Comparison of ENCODE assay signal across 8 mouse cellular contexts in the genomic region with DNA sequence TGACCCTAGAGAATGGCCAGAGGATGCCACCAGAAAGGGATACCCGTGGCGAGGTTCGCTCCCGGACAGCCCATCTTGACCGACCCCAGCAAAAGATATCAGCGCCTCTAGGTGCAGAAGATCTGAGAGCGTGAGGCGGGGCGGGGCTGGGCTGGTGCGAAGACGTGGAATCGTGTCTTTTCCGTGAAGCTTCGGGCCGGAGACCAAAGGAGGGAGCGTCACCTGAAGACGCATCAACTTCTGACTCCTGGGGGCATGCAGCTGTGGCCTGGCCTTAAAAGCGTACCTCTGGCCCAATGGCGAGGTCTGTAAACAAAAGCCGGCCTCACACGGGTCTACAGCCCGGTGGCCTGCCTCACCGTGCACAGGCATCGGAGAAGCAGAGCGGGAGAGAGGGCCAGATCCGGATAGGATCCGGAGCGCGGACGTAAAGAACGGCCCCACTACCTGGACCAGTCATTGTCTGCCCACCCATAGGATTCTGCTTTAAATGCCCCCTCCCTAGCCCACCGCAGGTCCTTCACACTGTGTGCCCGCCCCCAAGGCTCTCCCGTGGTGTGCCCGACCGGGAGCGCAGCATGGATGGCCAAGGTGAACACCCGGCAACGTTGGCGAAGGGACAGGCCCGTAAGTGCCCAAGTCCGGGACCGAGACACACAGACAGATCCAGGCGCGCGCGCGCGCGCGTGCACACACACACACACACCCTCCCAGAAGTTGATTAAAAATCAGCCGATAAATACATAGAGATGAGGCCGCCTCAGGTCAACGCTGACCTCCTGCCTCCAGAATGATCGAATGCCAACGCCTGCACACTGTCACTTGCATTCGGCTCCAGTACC. TPM values are rescaled to one million over a fixed set of nuclear protein-coding genes. Genes with fewer than 3 reads are reported as not detected.
DNase-seq lines count a peak whose midpoint lies in the region; ATAC-seq and TF ChIP-seq lines count a peak whose summit lies in the region.

No protein-coding gene starts in this region.

- 0 out of 2 replicates have a peak, but pooled peaks have one; percentile 16 for ATAC-seq in heart, embryonic 12.5 days (ENCODE audit: insufficient number of reproducible peaks, low FRiP score)
- no peak for ATAC-seq in kidney, postnatal 0 days (replicated peaks; ENCODE audit: low FRiP score, low read depth)
- peak; percentile 1 for ATAC-seq in liver, embryonic 11.5 days (replicated peaks; ENCODE audit: low FRiP score)

- H3K27ac ChIP-seq in cortical plate, adult 2 months (ENCODE audit: insufficient read depth, low read length), result no peak overlapping the region
- peak overlapping the region; percentile 70 for H3K27ac ChIP-seq in heart, embryonic 12.5 days (ENCODE audit: poor library complexity, severe bottlenecking)
- H3K27ac ChIP-seq in kidney, postnatal 0 days, result peak overlapping the region; percentile 56
- peak overlapping the region; percentile 72 for H3K27ac ChIP-seq in liver, embryonic 11.5 days (ENCODE audit: low read depth, low read length)

- peak overlapping the region; percentile 75 for H3K9ac ChIP-seq in heart, embryonic 12.5 days
- peak overlapping the region; percentile 61 for H3K9ac ChIP-seq in kidney, postnatal 0 days (ENCODE audit: low read depth, low read length)
- peak overlapping the region; percentile 79 for H3K9ac ChIP-seq in liver, embryonic 11.5 days (ENCODE audit: low read depth, low read length)

- WGBS in heart, embryonic 12.5 days, result under 1% methylated on average over 57 of the region's 57 CpGs
- under 1% methylated on average over 57 of the region's 57 CpGs for WGBS in kidney, postnatal 0 days
- under 1% methylated on average over 57 of the region's 57 CpGs for WGBS in liver, embryonic 11.5 days

- H3K27me3 ChIP-seq in heart, embryonic 12.5 days (replicated peaks), result no peaks in the 10 kb centered on the region
- no peaks in the 10 kb centered on the region for H3K27me3 ChIP-seq in kidney, postnatal 0 days (ENCODE audit: insufficient read depth, low read length)
- H3K27me3 ChIP-seq in liver, embryonic 11.5 days (replicated peaks; ENCODE audit: control insufficient read depth, insufficient read depth, low read length), result no peaks in the 10 kb centered on the region

- peak overlapping the region; percentile 94 for H3K4me3 ChIP-seq in cortical plate, adult 2 months (ENCODE audit: insufficient read depth, low read length)
- peak overlapping the region; percentile 66 for H3K4me3 ChIP-seq in heart, embryonic 12.5 days
- peak overlapping the region; percentile 55 for H3K4me3 ChIP-seq in kidney, postnatal 0 days (replicated peaks; ENCODE audit: low read depth, low read length)
- peak overlapping the region; percentile 76 for H3K4me3 ChIP-seq in liver, embryonic 11.5 days (ENCODE audit: low read depth, low read length)

- H3K4me1 ChIP-seq in cortical plate, adult 2 months (ENCODE audit: control insufficient read depth, insufficient read depth, low read length), result peaks cover 4% of the 10 kb centered on the region
- peaks cover 32% of the 10 kb centered on the region for H3K4me1 ChIP-seq in heart, embryonic 12.5 days (replicated peaks)
- peaks cover 17% of the 10 kb centered on the region; the same call in 1 of the 2 replicates for H3K4me1 ChIP-seq in kidney, postnatal 0 days (replicated peaks; ENCODE audit: insufficient read depth, low read length)
- H3K4me1 ChIP-seq in liver, embryonic 11.5 days (replicated peaks; ENCODE audit: control insufficient read depth, insufficient read depth, low read length), result peaks cover 13% of the 10 kb centered on the region

- H3K36me3 ChIP-seq in heart, embryonic 12.5 days, result no peaks in the 10 kb centered on the region
- H3K36me3 ChIP-seq in kidney, postnatal 0 days (ENCODE audit: insufficient read depth, low read length), result no peaks in the 10 kb centered on the region
- H3K36me3 ChIP-seq in liver, embryonic 11.5 days (ENCODE audit: control insufficient read depth, insufficient read depth, low read length), result no peaks in the 10 kb centered on the region

- no peak for TF ChIP-seq CTCF in cortical plate, adult 2 months (IDR thresholded peaks at IDR 0.05; ENCODE audit: extremely low read depth, insufficient read depth, low read length)
- TF ChIP-seq CTCF in kidney, postnatal 0 days (IDR thresholded peaks at IDR 0.05; ENCODE audit: low read depth), result no peak

- H3K9me3 ChIP-seq in heart, embryonic 12.5 days (replicated peaks), result no peaks in the 10 kb centered on the region
- no peaks in the 10 kb centered on the region for H3K9me3 ChIP-seq in kidney, postnatal 0 days (replicated peaks; ENCODE audit: low read length)
- no peaks in the 10 kb centered on the region for H3K9me3 ChIP-seq in liver, embryonic 11.5 days (ENCODE audit: control insufficient read depth, low read length)

- peak overlapping the region; percentile 99 for H3K4me2 ChIP-seq in heart, embryonic 12.5 days
- peak overlapping the region; percentile 99 for H3K4me2 ChIP-seq in kidney, postnatal 0 days (ENCODE audit: low read length)
- H3K4me2 ChIP-seq in liver, embryonic 11.5 days, result peak overlapping the region; percentile 100

- no peak for TF ChIP-seq POLR2A in cortical plate, adult 2 months (IDR thresholded peaks at IDR 0.05; ENCODE audit: extremely low read depth, insufficient read depth, low read length)

- peak; percentile 36 for DNase-seq in ovary, postnatal 36 days (ENCODE audit: low spot score)
- DNase-seq in ovary, adult 18-20 months (ENCODE audit: low spot score), result no peak
- DNase-seq in kidney, postnatal 0 days (ENCODE audit: low spot score), result peak; percentile 28
- DNase-seq in liver, embryonic 11.5 days (ENCODE audit: low spot score), result peak; percentile 77
- DNase-seq in naive thymus-derived CD4-positive, alpha-beta T cell, adult 2 months (ENCODE audit: low read depth), result peak; percentile 62
- DNase-seq in testis, postnatal 10 days (ENCODE audit: low spot score), result peak; percentile 80

RNA-seq across cellular contexts. Expression of a gene that starts 0.8 kb away (rescaled TPM):
- polyA plus RNA-seq in cortical plate, adult 2 months (2012; rRNA removed), result 28.7 and 29.1 TPM in 2 replicates
- 15.4 and 16.9 TPM in 2 replicates for polyA plus RNA-seq in heart, embryonic 12.5 days (2016; fragmentation: Nextera tagmentation; extraction: Ambion mirVana)
- 10.8 and 11.5 TPM in 2 replicates for polyA plus RNA-seq in kidney, postnatal 0 days (2015; fragmentation: Nextera tagmentation; extraction: Ambion mirVana)
- polyA plus RNA-seq in liver, embryonic 11.5 days (2014; fragmentation: Nextera tagmentation; extraction: Ambion mirVana), result 10.7 and 17.2 TPM in 2 replicates
